Mouse (Mus musculus) limb, embryonic 10.5 days (tissue): ENCODE measurements around the gene Matk. TPM values are rescaled to one million over a fixed set of nuclear protein-coding genes. Genes with fewer than 3 reads are reported as not detected.
"Not testable (repeated sequence)": the region's sequence is repeated elsewhere in the genome, so short reads cannot be mapped to it uniquely, and the experiment has no call there.

Experiments
- DNase-seq: peaks from one replicate; pipeline ENCODE4 v3.0.0-alpha.2; 2017; ENCODE audit warnings: low spot score
- H3K27ac ChIP-seq: fragments of 300-500 bp; sonication (generic); 2 replicates; pipeline ENCODE4 v1.5.1; 2016; ENCODE audit warnings: mild to moderate bottlenecking
- H3K27me3 ChIP-seq: fragments of 300-500 bp; sonication (generic); 2 replicates; pipeline ENCODE4 v1.6.1; 2016; ENCODE audit warnings: low read depth, mild to moderate bottlenecking; ENCODE audit not compliant: poor library complexity, severe bottlenecking
- H3K36me3 ChIP-seq: fragments of 300-500 bp; sonication (generic); 2 replicates; pipeline ENCODE4 v1.6.1; 2016; ENCODE audit warnings: mild to moderate bottlenecking, moderate library complexity
- H3K4me1 ChIP-seq: fragments of 300-500 bp; sonication (generic); 2 replicates; pipeline ENCODE4 v1.6.1; 2016
- H3K4me3 ChIP-seq: fragments of 300-500 bp; sonication (generic); 2 replicates; pipeline ENCODE4 v1.5.1; 2016; ENCODE audit warnings: mild to moderate bottlenecking, moderate library complexity
- H3K9me3 ChIP-seq: fragments of 300-500 bp; sonication (generic); replicated peaks from 2 replicates; pipeline ENCODE4 v1.6.1; 2016; ENCODE audit warnings: mild to moderate bottlenecking
- WGBS: fragments of 180-500 bp; shearing (Covaris S2); methylation state at CpG from one replicate; pipeline ENCODE4 v1.1.7; 2016; 5-methylcytosine and 5-hydroxymethylcytosine counted together
- polyA plus RNA-seq: library from polyadenylated mRNA; unstranded; fragments of >200 nt; fragmentation: Nextera tagmentation; extraction: Ambion mirVana; gene quantifications from 2 replicates; pipeline ENCODE4 v1.2.1, GENCODE M21; 2016

Matk gene
- polyA plus RNA-seq: 2.1 and 3.0 TPM in 2 replicates

DNA sequence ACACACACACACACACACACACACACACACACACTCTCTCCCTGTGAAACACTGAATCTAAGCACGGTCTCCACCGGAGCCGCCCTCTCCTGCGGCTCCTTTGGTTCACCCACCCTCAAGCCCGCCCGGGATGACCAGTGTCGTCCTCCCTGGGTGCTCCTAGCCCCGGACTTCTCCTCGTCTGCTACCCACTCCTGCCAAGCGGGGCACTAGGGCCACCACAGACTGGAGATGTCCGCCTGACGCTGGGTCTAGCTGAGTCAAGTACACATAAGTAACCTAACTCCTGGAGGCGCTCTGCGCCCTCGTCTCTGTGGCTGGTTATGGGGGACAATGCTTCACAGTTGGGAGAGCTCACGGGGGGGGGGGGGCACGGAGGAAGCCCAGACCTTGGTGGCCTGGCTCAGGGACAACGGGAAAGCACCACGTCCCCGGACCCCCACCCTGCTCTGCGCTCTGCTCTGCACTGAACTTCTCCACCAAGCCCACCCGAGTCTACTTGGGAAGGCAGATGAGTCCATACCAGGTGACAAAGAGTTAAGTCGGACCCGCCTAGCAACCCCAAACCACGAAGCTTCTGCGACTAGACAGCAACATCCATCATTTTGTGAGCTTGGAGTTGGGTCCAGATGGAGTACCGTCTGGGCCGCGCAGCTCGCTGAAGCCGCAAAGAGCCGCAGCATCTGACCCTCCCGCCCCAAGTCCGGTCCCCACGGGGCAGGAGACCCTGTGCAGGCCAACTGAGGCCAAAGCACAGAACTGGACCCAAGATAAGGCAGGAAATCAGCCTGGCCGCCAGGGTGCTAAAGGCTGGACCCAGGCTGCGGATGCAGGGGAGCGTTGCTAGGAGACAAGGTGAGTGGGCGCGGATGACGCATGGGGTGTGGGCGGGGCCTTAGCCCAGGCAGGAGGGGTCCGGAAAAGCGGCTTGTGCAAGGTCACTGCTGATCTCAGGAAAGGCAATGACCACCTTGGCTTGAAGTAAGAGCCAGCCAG, at the start of gene Matk:
TSS of gene Matk (plus strand) at position 512 of the 996 bp plus-strand sequence.
- peak; percentile 81 for DNase-seq
- peaks cover 74% of the 10 kb centered on the region for H3K27me3 ChIP-seq
- H3K4me1 ChIP-seq: peaks cover 25% of the 10 kb centered on the region
- H3K9me3 ChIP-seq: no peaks in the 10 kb centered on the region
- H3K36me3 ChIP-seq: no peaks in the 10 kb centered on the region
- H3K27ac ChIP-seq: peak within 1 kb of the TSS; percentile 31; the same call in 1 of the 2 replicates
- H3K4me3 ChIP-seq: peak within 1 kb of the TSS; percentile 45
- WGBS: 9% methylated on average over 44 of the region's 44 CpGs

DNA sequence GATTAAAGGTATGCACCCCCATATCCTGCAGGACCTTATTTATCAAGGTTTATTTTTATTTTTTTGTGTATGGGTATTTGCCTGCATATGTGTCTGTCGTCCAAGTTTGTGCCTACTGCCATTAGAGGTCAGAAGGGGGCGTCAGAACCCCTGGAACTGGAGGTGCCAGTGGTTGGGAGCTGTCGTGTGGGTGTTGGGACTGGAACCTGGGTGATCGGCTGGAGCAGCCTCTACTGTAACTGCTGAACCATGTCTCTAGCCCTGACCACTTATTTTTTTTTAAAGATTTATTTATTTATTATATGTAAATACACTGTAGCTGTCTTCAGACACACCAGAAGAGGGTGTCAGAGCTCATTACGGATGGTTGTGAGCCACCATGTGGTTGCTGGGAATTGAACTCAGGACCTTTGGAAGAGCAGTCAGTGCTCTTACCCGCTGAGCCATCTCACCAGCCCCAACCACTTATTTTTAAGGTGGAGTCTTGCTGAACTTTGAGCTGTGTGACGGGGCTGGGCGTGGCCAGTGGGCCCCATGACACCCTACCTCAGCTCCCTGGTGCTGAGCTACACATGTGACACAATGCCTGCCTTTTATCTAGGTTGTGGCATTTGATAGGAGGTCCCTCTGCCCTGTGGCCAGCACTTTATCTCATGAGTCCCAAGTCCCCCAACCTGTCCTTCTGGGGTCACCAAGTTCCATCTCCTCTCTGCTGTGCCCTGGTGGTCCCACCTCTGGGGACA, 49.6 kb upstream of the Matk start:
- Histone ChIP-seq H3K4me1 (no peaks in the 10 kb centered on the region), H3K4me3 (no peak overlapping the region), H3K9me3 (no peaks in the 10 kb centered on the region), H3K36me3 (no peaks in the 10 kb centered on the region), H3K27ac (no peak overlapping the region), H3K27me3 (peaks cover 18% of the 10 kb centered on the region)
- 69% methylated on average over 8 of the region's 8 CpGs for WGBS
- DNase-seq: no peak

DNA sequence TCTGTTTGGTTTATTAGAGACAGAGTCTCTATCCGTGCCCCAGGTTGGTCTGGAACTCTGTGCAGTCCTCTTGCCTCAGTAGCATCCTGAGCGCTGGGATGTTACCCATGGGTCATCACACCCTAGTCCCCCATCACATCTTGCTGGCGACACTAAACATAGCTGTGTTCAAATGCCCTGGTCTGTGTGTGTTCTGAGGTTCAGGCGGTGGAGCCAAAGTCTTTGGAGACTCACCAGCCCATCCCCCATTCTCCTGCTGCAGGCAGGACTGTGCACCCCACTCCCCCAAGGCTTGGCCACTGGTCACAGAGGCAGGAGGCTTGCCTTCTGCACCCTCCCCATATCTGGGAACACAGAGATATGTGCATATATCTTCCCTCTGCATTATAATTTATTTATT, 48.6 kb upstream of the Matk start:
- no peak overlapping the region for H3K4me3 ChIP-seq
- no peak overlapping the region for H3K27ac ChIP-seq
- peaks cover 18% of the 10 kb centered on the region for H3K27me3 ChIP-seq
- H3K4me1 ChIP-seq: no peaks in the 10 kb centered on the region
- DNase-seq: no peak
- WGBS: 72% methylated on average over 4 of the region's 4 CpGs
- no peaks in the 10 kb centered on the region for H3K36me3 ChIP-seq
- no peaks in the 10 kb centered on the region for H3K9me3 ChIP-seq

DNA sequence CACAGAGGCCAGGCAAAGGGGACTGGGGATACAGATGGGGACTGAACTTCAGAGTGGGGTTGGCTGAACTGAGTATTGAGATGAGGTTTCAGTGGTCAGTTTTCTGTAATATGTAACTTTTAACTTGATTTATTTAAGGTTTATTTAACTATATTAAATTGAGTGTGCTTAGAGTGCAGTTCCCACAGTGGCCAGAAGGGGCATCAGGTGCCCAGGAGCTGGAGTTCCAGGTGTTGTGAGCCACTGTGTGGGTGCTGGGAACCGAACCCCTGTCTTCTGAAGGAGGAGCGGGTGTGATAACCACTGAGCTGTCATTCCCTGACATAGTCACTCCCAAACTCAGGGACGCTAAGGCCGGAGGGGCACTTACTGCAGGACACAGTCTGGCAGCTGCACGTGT, 42.6 kb upstream of the Matk start:
- H3K27me3 ChIP-seq: no peaks in the 10 kb centered on the region
- DNase-seq: no peak
- no peaks in the 10 kb centered on the region for H3K36me3 ChIP-seq
- peaks cover 2% of the 10 kb centered on the region; the same call in 1 of the 2 replicates for H3K9me3 ChIP-seq
- no peaks in the 10 kb centered on the region for H3K4me1 ChIP-seq
- no peak overlapping the region for H3K27ac ChIP-seq
- 94% methylated on average over 5 of the region's 5 CpGs for WGBS
- no peak overlapping the region for H3K4me3 ChIP-seq

GRCm38 (mm10) chr10:81216260-81216659, 36.5 kb upstream of the Matk start:
- H3K36me3 ChIP-seq: no peaks in the 10 kb centered on the region
- H3K27ac ChIP-seq: no peak overlapping the region
- no peak overlapping the region for H3K4me3 ChIP-seq
- no peaks in the 10 kb centered on the region; the same call in 1 of the 2 replicates for H3K9me3 ChIP-seq
- DNase-seq: no peak
- no peaks in the 10 kb centered on the region; the same call in 1 of the 2 replicates for H3K27me3 ChIP-seq
- WGBS: 88% methylated on average over 6 of the region's 6 CpGs
- 0 out of 2 replicates have a peak, but pooled peaks cover 3% of the 10 kb centered on the region for H3K4me1 ChIP-seq

DNA sequence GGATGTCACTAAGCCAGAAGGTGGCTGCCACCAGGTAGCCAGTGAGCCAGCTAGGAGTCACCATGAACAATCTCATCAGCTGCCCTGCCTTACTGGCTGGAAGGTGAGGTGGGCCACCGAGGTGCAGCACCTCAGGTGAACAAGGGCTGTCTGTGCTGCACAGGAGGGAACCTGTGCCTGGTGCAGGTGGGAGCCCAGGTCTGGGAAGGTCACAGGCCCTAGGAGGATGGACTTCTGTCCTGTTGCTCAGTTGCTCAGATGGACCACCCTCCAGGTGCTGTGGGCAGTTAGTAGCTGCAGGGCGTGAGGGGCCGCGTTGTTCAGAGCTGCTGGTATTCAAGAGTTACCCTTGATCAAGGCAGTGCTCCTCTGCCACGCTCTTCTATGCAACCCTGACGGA, 35.9 kb upstream of the Matk start:
- DNase-seq: no peak

DNA sequence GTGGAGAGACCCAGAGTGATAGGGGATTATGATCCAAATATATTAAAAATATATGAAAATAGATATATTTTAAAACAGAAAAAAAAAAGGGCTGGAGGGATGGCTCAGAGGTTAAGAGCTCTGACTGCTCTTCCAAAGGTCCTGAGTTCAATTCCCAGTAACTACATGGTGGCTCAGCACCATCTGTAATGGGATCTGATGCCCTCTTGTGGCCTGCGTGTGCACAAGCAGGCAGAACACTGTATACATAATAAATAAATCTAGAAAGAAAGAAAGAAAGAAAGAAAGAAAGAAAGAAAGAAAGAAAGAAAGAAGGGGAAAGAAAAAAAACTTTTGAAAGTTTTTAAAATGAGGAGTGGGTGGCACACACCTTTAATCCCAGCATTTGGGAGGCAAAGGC, 35.5 kb upstream of the Matk start:
- not testable (repeated sequence) for H3K9me3 ChIP-seq, H3K27ac ChIP-seq, H3K4me1 ChIP-seq, H3K27me3 ChIP-seq, H3K4me3 ChIP-seq, H3K36me3 ChIP-seq, DNase-seq
- 27% methylated on average over 1 of the region's 1 CpGs for WGBS

More for the DNA sequence above, 35.9 kb upstream of the Matk start:
- no peaks in the 10 kb centered on the region; the same call in 1 of the 2 replicates for H3K27me3 ChIP-seq
- 0 out of 2 replicates have a peak, but pooled peaks cover 3% of the 10 kb centered on the region for H3K4me1 ChIP-seq
- no peak overlapping the region for H3K4me3 ChIP-seq
- no peak overlapping the region for H3K27ac ChIP-seq
- H3K9me3 ChIP-seq: no peaks in the 10 kb centered on the region; the same call in 1 of the 2 replicates
- WGBS: 86% methylated on average over 6 of the region's 6 CpGs
- no peaks in the 10 kb centered on the region for H3K36me3 ChIP-seq

- Histone ChIP-seq H3K4me1 (0 out of 2 replicates have a peak, but pooled peaks cover 3% of the 10 kb centered on the region), H3K36me3 (no peaks in the 10 kb centered on the region), H3K4me3 (no peak overlapping the region), H3K27me3 (no peaks in the 10 kb centered on the region; the same call in 1 of the 2 replicates), H3K9me3 (no peaks in the 10 kb centered on the region), H3K27ac (no peak overlapping the region)
- WGBS: 38% methylated on average over 7 of the region's 7 CpGs
- peak; percentile 80 for DNase-seq
Observed at GRCm38 (mm10) chr10:81217964-81218363, 34.8 kb upstream of the Matk start.

- Histone ChIP-seq H3K4me3 (no peak overlapping the region), H3K36me3 (no peaks in the 10 kb centered on the region), H3K27ac (no peak overlapping the region), H3K9me3 (no peaks in the 10 kb centered on the region), H3K4me1 (0 out of 2 replicates have a peak, but pooled peaks cover 3% of the 10 kb centered on the region), H3K27me3 (peaks cover 6% of the 10 kb centered on the region)
- WGBS: 84% methylated on average over 5 of the region's 5 CpGs
- no peak for DNase-seq
Observed at GRCm38 (mm10) chr10:81221402-81222015, 31.2 kb upstream of the Matk start.

GRCm38 (mm10) chr10:81223731-81224130, 29.0 kb upstream of the Matk start:
- not testable (repeated sequence) for H3K36me3 ChIP-seq, DNase-seq, H3K4me1 ChIP-seq, H3K27ac ChIP-seq, H3K4me3 ChIP-seq, H3K9me3 ChIP-seq
- 48% methylated on average over 2 of the region's 2 CpGs for WGBS
- H3K27me3 ChIP-seq: peaks cover 14% of the 10 kb centered on the region

- WGBS: 9% methylated on average over 20 of the region's 20 CpGs
- H3K27me3 ChIP-seq: peaks cover 56% of the 10 kb centered on the region
- no peak for DNase-seq
- H3K4me1 ChIP-seq: peaks cover 29% of the 10 kb centered on the region
- H3K9me3 ChIP-seq: no peaks in the 10 kb centered on the region
- H3K4me3 ChIP-seq: peak overlapping the region; percentile 17
- H3K36me3 ChIP-seq: no peaks in the 10 kb centered on the region
- H3K27ac ChIP-seq: no peak overlapping the region
Observed at GRCm38 (mm10) chr10:81229735-81230437, 22.8 kb upstream of the Matk start.
